Mouse (Mus musculus) intestine, postnatal 0 days (tissue): ENCODE measurements at regions not wholly inside any gene's neighbourhood (a gene's known extent, or its start where the extent isn't known, plus 50 kb on each side); places are given as distances from the start of the nearest gene placed in this dataset.

Experiments used
- ATAC-seq: fragments of 200-750 bp; cut with Nextera tagmentation; 2 replicates; pipeline ENCODE4 v1.8.0; 2017; ENCODE audit warnings: mild to moderate bottlenecking, moderate TSS enrichment, moderate library complexity
- H3K27ac ChIP-seq: fragments of 300-500 bp; sonication (generic); 2 replicates; pipeline ENCODE4 v1.5.1; 2014; ENCODE audit warnings: mild to moderate bottlenecking, low read depth, low read length, moderate library complexity
- H3K27me3 ChIP-seq: fragments of 300-500 bp; sonication (generic); replicated peaks from 2 replicates; pipeline ENCODE4 v1.6.1; 2014; ENCODE audit warnings: low read length, mixed read lengths; ENCODE audit not compliant: control insufficient read depth, insufficient read depth
- H3K36me3 ChIP-seq: fragments of 300-500 bp; sonication (generic); 2 replicates; pipeline ENCODE4 v1.6.1; 2014; ENCODE audit warnings: mild to moderate bottlenecking, moderate library complexity; ENCODE audit not compliant: control insufficient read depth, insufficient read depth
- H3K4me1 ChIP-seq: fragments of 300-500 bp; sonication (generic); replicated peaks from 2 replicates; pipeline ENCODE4 v1.6.1; 2014; ENCODE audit warnings: antibody characterized with exemption, low read length, mixed read lengths; ENCODE audit not compliant: control insufficient read depth, insufficient read depth
- H3K4me2 ChIP-seq: fragments of 300-500 bp; sonication (generic); replicated peaks from 2 replicates; pipeline ENCODE4 v1.6.1; 2014; ENCODE audit warnings: low read depth, mild to moderate bottlenecking, moderate library complexity
- H3K4me3 ChIP-seq: fragments of 300-500 bp; sonication (generic); 2 replicates; pipeline ENCODE4 v1.5.1; 2014; ENCODE audit warnings: low read depth, low read length
- H3K9ac ChIP-seq: fragments of 300-500 bp; sonication (generic); 2 replicates; pipeline ENCODE4 v1.6.1; 2014; ENCODE audit warnings: mild to moderate bottlenecking, low read depth, low read length
- H3K9me3 ChIP-seq: fragments of 300-500 bp; sonication (generic); 2 replicates; pipeline ENCODE4 v1.6.1; 2016; ENCODE audit warnings: mixed run types; ENCODE audit not compliant: control insufficient read depth
- CTCF ChIP-seq: sonication (generic); IDR thresholded peaks from 2 replicates; pipeline ENCODE4 v1.5.1; 2016; ENCODE audit warnings: low read depth, mild to moderate bottlenecking, control low read depth, antibody characterized with exemption, moderate library complexity
- WGBS: fragments of 180-500 bp; shearing (Covaris S2); extraction: QIAGEN DNeasy Blood & Tissue Kit; methylation state at CpG from one replicate; pipeline ENCODE4 v1.1.7; 2014; 5-methylcytosine and 5-hydroxymethylcytosine counted together

GRCm38 (mm10) chr9:74342176-74342575 is 232.0 kb downstream of the Wdr72 start:
- WGBS, result 61% methylated on average over 1 of the region's 1 CpGs
- TF ChIP-seq CTCF, result no peak
- no peaks in the 10 kb centered on the region for H3K27me3 ChIP-seq
- no peak overlapping the region for H3K9ac ChIP-seq
- H3K4me2 ChIP-seq, result no peak overlapping the region
- no peak overlapping the region for H3K27ac ChIP-seq
- no peaks in the 10 kb centered on the region for H3K4me1 ChIP-seq
- H3K9me3 ChIP-seq, result no peaks in the 10 kb centered on the region
- H3K36me3 ChIP-seq, result no peaks in the 10 kb centered on the region
- ATAC-seq, result no peak
- no peak overlapping the region for H3K4me3 ChIP-seq

GRCm38 (mm10) chr9:74345027-74345426 is 234.9 kb downstream of the Wdr72 start:
- H3K9me3 ChIP-seq, result no peaks in the 10 kb centered on the region
- WGBS, result 72% methylated on average over 7 of the region's 7 CpGs
- no peak for TF ChIP-seq CTCF

GRCm38 (mm10) chr9:74348776-74349175 is 238.6 kb downstream of the Wdr72 start:
- TF ChIP-seq CTCF, result no peak
- ATAC-seq, result no peak
- Histone ChIP-seq H3K36me3 (no peaks in the 10 kb centered on the region), H3K9ac (no peak overlapping the region), H3K4me2 (no peak overlapping the region), H3K27me3 (no peaks in the 10 kb centered on the region), H3K9me3 (no peaks in the 10 kb centered on the region), H3K4me3 (no peak overlapping the region), H3K27ac (no peak overlapping the region), H3K4me1 (no peaks in the 10 kb centered on the region)
- WGBS, result 30% methylated on average over 2 of the region's 2 CpGs

More at GRCm38 (mm10) chr9:74345027-74345426, 234.9 kb downstream of the Wdr72 start:
- Histone ChIP-seq H3K4me3 (no peak overlapping the region), H3K27me3 (no peaks in the 10 kb centered on the region), H3K9ac (no peak overlapping the region), H3K4me2 (no peak overlapping the region), H3K27ac (no peak overlapping the region), H3K4me1 (no peaks in the 10 kb centered on the region), H3K36me3 (no peaks in the 10 kb centered on the region)
- ATAC-seq, result no peak

GRCm38 (mm10) chr9:74365930-74366438 is 255.8 kb downstream of the Wdr72 start:
- Histone ChIP-seq H3K27me3 (no peaks in the 10 kb centered on the region), H3K27ac (no peak overlapping the region), H3K4me1 (no peaks in the 10 kb centered on the region), H3K9me3 (no peaks in the 10 kb centered on the region), H3K9ac (no peak overlapping the region), H3K4me3 (no peak overlapping the region), H3K4me2 (no peak overlapping the region), H3K36me3 (no peaks in the 10 kb centered on the region)
- WGBS, result 58% methylated on average over 3 of the region's 3 CpGs
- no peak for TF ChIP-seq CTCF
- peak; percentile 57; the same call in 1 of the 2 replicates for ATAC-seq

- no peaks in the 10 kb centered on the region for H3K9me3 ChIP-seq
- no peaks in the 10 kb centered on the region for H3K4me1 ChIP-seq
- H3K27me3 ChIP-seq, result no peaks in the 10 kb centered on the region
- H3K27ac ChIP-seq, result no peak overlapping the region
- H3K36me3 ChIP-seq, result no peaks in the 10 kb centered on the region
- no peak for ATAC-seq
- no peak for TF ChIP-seq CTCF
- no peak overlapping the region for H3K4me3 ChIP-seq
- no peak overlapping the region for H3K9ac ChIP-seq
- H3K4me2 ChIP-seq, result no peak overlapping the region
These were observed 266.0 kb downstream of the Wdr72 start for GRCm38 (mm10) chr9:74376191-74376590.

- H3K36me3 ChIP-seq, result no peaks in the 10 kb centered on the region
- H3K9me3 ChIP-seq, result no peaks in the 10 kb centered on the region
- H3K4me3 ChIP-seq, result no peak overlapping the region
- no peaks in the 10 kb centered on the region for H3K27me3 ChIP-seq
- no peak overlapping the region for H3K9ac ChIP-seq
- no peaks in the 10 kb centered on the region for H3K4me1 ChIP-seq
- TF ChIP-seq CTCF, result no peak
- H3K27ac ChIP-seq, result no peak overlapping the region
- ATAC-seq, result no peak
- H3K4me2 ChIP-seq, result no peak overlapping the region
These were observed 267.0 kb downstream of the Wdr72 start for GRCm38 (mm10) chr9:74377204-74377603.
